Mouse (Mus musculus) heart, adult 2 months (tissue): ENCODE measurements around the gene Gm10645. TPM values are rescaled to one million over a fixed set of nuclear protein-coding genes. Genes with fewer than 3 reads are reported as not detected.

Experiments
- DNase-seq, 2 experiments: peaks; one replicate each; pipeline ENCODE4 v3.0.0; 2021
- H3K27ac ChIP-seq: fragments of 200-600 bp; 2 replicates; pipeline ENCODE4 v1.8.1; 2022
- H3K27me3 ChIP-seq: fragments of 200-500 bp; 2 replicates; pipeline ENCODE4 v1.6.1; 2012; ENCODE audit warnings: mild to moderate bottlenecking, low read length, inconsistent platforms, mixed read lengths; ENCODE audit not compliant: control insufficient read depth, insufficient read depth
- H3K36me3 ChIP-seq: fragments of 200-500 bp; 2 replicates; pipeline ENCODE4 v1.6.1; 2012; ENCODE audit warnings: low read length, inconsistent platforms; ENCODE audit not compliant: control insufficient read depth, insufficient read depth
- H3K4me1 ChIP-seq: fragments of 200-500 bp; 2 replicates; pipeline ENCODE4 v1.6.1; 2011; ENCODE audit warnings: low read length; ENCODE audit not compliant: control insufficient read depth, insufficient read depth
- H3K4me3 ChIP-seq: fragments of 200-600 bp; 2 replicates; pipeline ENCODE4 v1.8.1; 2022
- H3K79me2 ChIP-seq: fragments of 200-500 bp; replicated peaks from 2 replicates; pipeline ENCODE4 v1.6.1; 2012; ENCODE audit warnings: mild to moderate bottlenecking, inconsistent platforms, low read length, moderate library complexity, mixed read lengths; ENCODE audit not compliant: control insufficient read depth, insufficient read depth
- H3K9ac ChIP-seq: fragments of 200-500 bp; 2 replicates; pipeline ENCODE4 v1.6.1; 2012; ENCODE audit warnings: low read depth, mild to moderate bottlenecking, control low read depth, inconsistent platforms, low read length, mixed read lengths
- CTCF ChIP-seq: fragments of 200-600 bp; IDR thresholded peaks from 2 replicates; pipeline ENCODE4 v1.8.1; 2022; ENCODE audit warnings: antibody characterized with exemption, mild to moderate bottlenecking, moderate library complexity
- EP300 ChIP-seq: fragments of 200-500 bp; IDR thresholded peaks from 2 replicates; pipeline ENCODE4 v1.6.1; 2011; ENCODE audit warnings: low read depth, low read length, control low read depth; ENCODE audit not compliant: insufficient read depth
- POLR2A ChIP-seq: fragments of 200-500 bp; IDR thresholded peaks from 2 replicates; pipeline ENCODE4 v1.6.1; 2011; ENCODE audit warnings: mild to moderate bottlenecking, low read depth, low read length, control low read depth; ENCODE audit not compliant: insufficient read depth
- WGBS: fragments of 180-500 bp; shearing (Covaris S2); methylation state at CpG from one replicate; pipeline ENCODE4 v1.1.7; 2018; 5-methylcytosine and 5-hydroxymethylcytosine counted together
- intact Hi-C: fragments of 180-260 bp; cut with DNase I; formaldehyde crosslinking; loops from one replicate; pipeline ENCODE4 v1.15.1; 2025
- polyA plus RNA-seq: library from polyadenylated mRNA; depleted of rRNA; stranded (reverse); fragments of >200 nt; gene quantifications from 2 replicates; pipeline ENCODE4 v1.2.3, GENCODE M21; 2012
- total RNA-seq, 2 experiments: library from RNA; stranded (reverse); gene quantifications; 2 replicates each; pipeline ENCODE4 v1.2.3; 2021

The Gm10645 gene
- total and polyA plus RNA-seq, 3 experiments, result 0.20 to 0.29 TPM; not detected in 1

GRCm38 (mm10) chr8:83160613-83161012 lies 5.4 kb downstream of the Gm10645 start:
- Histone ChIP-seq H3K4me1 (peaks cover 1% of the 10 kb centered on the region; the same call in 1 of the 2 replicates), H3K79me2 (no peaks in the 10 kb centered on the region), H3K27ac (no peak overlapping the region), H3K27me3 (no peaks in the 10 kb centered on the region; the same call in 1 of the 2 replicates), H3K36me3 (no peaks in the 10 kb centered on the region), H3K4me3 (no peak overlapping the region), H3K9ac (no peak overlapping the region)
- TF ChIP-seq CTCF, result no peak
- no peak for TF ChIP-seq POLR2A
- TF ChIP-seq EP300, result no peak
- intact Hi-C loops, result no loop called here
- 84% methylated on average over 2 of the region's 2 CpGs for WGBS
- no peak for DNase-seq

GRCm38 (mm10) chr8:83159615-83160014 lies 6.4 kb downstream of the Gm10645 start:
- intact Hi-C loops, result no loop called here
- H3K79me2 ChIP-seq, result no peaks in the 10 kb centered on the region
- H3K9ac ChIP-seq, result no peak overlapping the region
- no peak for DNase-seq
- H3K4me3 ChIP-seq, result no peak overlapping the region
- no peak overlapping the region for H3K27ac ChIP-seq
- 95% methylated on average over 1 of the region's 1 CpGs for WGBS
- no peaks in the 10 kb centered on the region; the same call in 1 of the 2 replicates for H3K27me3 ChIP-seq
- TF ChIP-seq POLR2A (no peak), CTCF (no peak), EP300 (no peak)
- H3K36me3 ChIP-seq, result no peaks in the 10 kb centered on the region
- H3K4me1 ChIP-seq, result peaks cover 1% of the 10 kb centered on the region; the same call in 1 of the 2 replicates

GRCm38 (mm10) chr8:83158971-83159370 lies 7.0 kb downstream of the Gm10645 start:
- Histone ChIP-seq H3K4me1 (peaks cover 1% of the 10 kb centered on the region; the same call in 1 of the 2 replicates), H3K27me3 (no peaks in the 10 kb centered on the region; the same call in 1 of the 2 replicates), H3K27ac (no peak overlapping the region), H3K9ac (no peak overlapping the region), H3K79me2 (no peaks in the 10 kb centered on the region), H3K4me3 (no peak overlapping the region), H3K36me3 (no peaks in the 10 kb centered on the region)
- DNase-seq, result no peak
- intact Hi-C loops, result no loop called here
- WGBS, result 37% methylated on average over 3 of the region's 3 CpGs
- TF ChIP-seq CTCF (no peak), EP300 (no peak), POLR2A (no peak)

GRCm38 (mm10) chr8:83155110-83155509 lies 10.9 kb downstream of the Gm10645 start:
- H3K27me3 ChIP-seq, result no peaks in the 10 kb centered on the region
- H3K4me1 ChIP-seq, result peaks cover 1% of the 10 kb centered on the region; the same call in 1 of the 2 replicates
- intact Hi-C loops, result no loop called here
- no peak for DNase-seq
- no peaks in the 10 kb centered on the region for H3K36me3 ChIP-seq
- 40% methylated on average over 4 of the region's 4 CpGs for WGBS
- TF ChIP-seq EP300 (no peak), CTCF (no peak), POLR2A (no peak)
- H3K27ac ChIP-seq, result no peak overlapping the region
- H3K79me2 ChIP-seq, result no peaks in the 10 kb centered on the region
- no peak overlapping the region for H3K4me3 ChIP-seq
- H3K9ac ChIP-seq, result no peak overlapping the region

GRCm38 (mm10) chr8:83152470-83152869 lies 13.5 kb downstream of the Gm10645 start:
- H3K79me2 ChIP-seq, result no peaks in the 10 kb centered on the region
- TF ChIP-seq EP300 (no peak), POLR2A (no peak), CTCF (no peak)
- H3K4me3 ChIP-seq, result no peak overlapping the region
- WGBS, result 49% methylated on average over 4 of the region's 4 CpGs
- intact Hi-C loops, result no loop called here
- no peaks in the 10 kb centered on the region for H3K36me3 ChIP-seq
- no peak overlapping the region for H3K27ac ChIP-seq
- DNase-seq, result no peak
- no peaks in the 10 kb centered on the region for H3K27me3 ChIP-seq
- no peaks in the 10 kb centered on the region for H3K4me1 ChIP-seq
- H3K9ac ChIP-seq, result no peak overlapping the region

GRCm38 (mm10) chr8:83152055-83152454 lies 13.9 kb downstream of the Gm10645 start:
- WGBS, result 52% methylated on average over 2 of the region's 2 CpGs
- H3K9ac ChIP-seq, result no peak overlapping the region
- H3K27me3 ChIP-seq, result no peaks in the 10 kb centered on the region
- intact Hi-C loops, result no loop called here
- H3K79me2 ChIP-seq, result no peaks in the 10 kb centered on the region
- no peak for DNase-seq
- TF ChIP-seq EP300 (no peak), POLR2A (no peak), CTCF (no peak)
- H3K4me1 ChIP-seq, result no peaks in the 10 kb centered on the region
- no peaks in the 10 kb centered on the region for H3K36me3 ChIP-seq
- H3K27ac ChIP-seq, result no peak overlapping the region
- H3K4me3 ChIP-seq, result no peak overlapping the region
